Mouse (Mus musculus): Measurements from ENCODE around the gene Flywch1.

Flywch1 gene

GRCm38 (mm10) chr17:23742210-23742793, 29.1 kb downstream of the Flywch1 start:
- no peak for DNase-seq

GRCm38 (mm10) chr17:23741359-23742209, 29.8 kb downstream of the Flywch1 start:
- DNase-seq, result no peak

- DNase-seq, result no peak
Observed at GRCm38 (mm10) chr17:23740598-23741021, 30.8 kb downstream of the Flywch1 start, which contains the start of gene Paqr4. Gene Paqr4 (minus strand): TSS chr17:23740867.

- DNase-seq, result peak; percentile 93
Observed at GRCm38 (mm10) chr17:23740136-23740584, 31.2 kb downstream of the Flywch1 start.

GRCm38 (mm10) chr17:23739202-23740135, 31.9 kb downstream of the Flywch1 start:
- DNase-seq, result peak; percentile 49

- DNase-seq, result no peak
Observed at GRCm38 (mm10) chr17:23738836-23739201, 32.6 kb downstream of the Flywch1 start.

- DNase-seq, result no peak
Observed at GRCm38 (mm10) chr17:23737493-23738445, 33.6 kb downstream of the Flywch1 start.

GRCm38 (mm10) chr17:23734341-23734740, 37.1 kb downstream of the Flywch1 start:
- DNase-seq, result no peak

GRCm38 (mm10) chr17:23730441-23730840, 41.0 kb downstream of the Flywch1 start:
- DNase-seq, result no peak

GRCm38 (mm10) chr17:23726758-23727142, 44.7 kb downstream of the Flywch1 start:
- peak; percentile 87 for DNase-seq

GRCm38 (mm10) chr17:23725999-23726757, 45.2 kb downstream of the Flywch1 start, which contains the start of gene Pkmyt1:
Gene Pkmyt1 (plus strand): TSS chr17:23726336.
- peak; percentile 99 for DNase-seq

- DNase-seq, result no peak
Observed at GRCm38 (mm10) chr17:23725477-23725876, 45.9 kb downstream of the Flywch1 start.

GRCm38 (mm10) chr17:23722376-23723125, 48.9 kb downstream of the Flywch1 start, which contains the start of gene 1520401A03Rik:
Gene 1520401A03Rik (minus strand): TSS chr17:23722783.
- DNase-seq, result no peak

- DNase-seq, result no peak
Observed at GRCm38 (mm10) chr17:23721886-23722285, 49.5 kb downstream of the Flywch1 start.

- no peak for DNase-seq
Observed at GRCm38 (mm10) chr17:23719455-23719854, 51.9 kb downstream of the Flywch1 start.

GRCm38 (mm10) chr17:23717003-23717402, 54.4 kb downstream of the Flywch1 start:
- no peak for DNase-seq

- DNase-seq, result peak; percentile 81
Observed at GRCm38 (mm10) chr17:23706212-23706611, 65.2 kb downstream of the Flywch1 start.

GRCm38 (mm10) chr17:23705525-23706104, 65.8 kb downstream of the Flywch1 start:
- no peak for DNase-seq

GRCm38 (mm10) chr17:23704741-23705140, 66.7 kb downstream of the Flywch1 start:
- peak; percentile 10 for DNase-seq

GRCm38 (mm10) chr17:23703301-23703700, 68.1 kb downstream of the Flywch1 start:
- DNase-seq, result no peak

Measured in embryo, embryonic 11 days (tissue).